ENCODE assay signal across 10 mouse cellular contexts in the genomic region with DNA sequence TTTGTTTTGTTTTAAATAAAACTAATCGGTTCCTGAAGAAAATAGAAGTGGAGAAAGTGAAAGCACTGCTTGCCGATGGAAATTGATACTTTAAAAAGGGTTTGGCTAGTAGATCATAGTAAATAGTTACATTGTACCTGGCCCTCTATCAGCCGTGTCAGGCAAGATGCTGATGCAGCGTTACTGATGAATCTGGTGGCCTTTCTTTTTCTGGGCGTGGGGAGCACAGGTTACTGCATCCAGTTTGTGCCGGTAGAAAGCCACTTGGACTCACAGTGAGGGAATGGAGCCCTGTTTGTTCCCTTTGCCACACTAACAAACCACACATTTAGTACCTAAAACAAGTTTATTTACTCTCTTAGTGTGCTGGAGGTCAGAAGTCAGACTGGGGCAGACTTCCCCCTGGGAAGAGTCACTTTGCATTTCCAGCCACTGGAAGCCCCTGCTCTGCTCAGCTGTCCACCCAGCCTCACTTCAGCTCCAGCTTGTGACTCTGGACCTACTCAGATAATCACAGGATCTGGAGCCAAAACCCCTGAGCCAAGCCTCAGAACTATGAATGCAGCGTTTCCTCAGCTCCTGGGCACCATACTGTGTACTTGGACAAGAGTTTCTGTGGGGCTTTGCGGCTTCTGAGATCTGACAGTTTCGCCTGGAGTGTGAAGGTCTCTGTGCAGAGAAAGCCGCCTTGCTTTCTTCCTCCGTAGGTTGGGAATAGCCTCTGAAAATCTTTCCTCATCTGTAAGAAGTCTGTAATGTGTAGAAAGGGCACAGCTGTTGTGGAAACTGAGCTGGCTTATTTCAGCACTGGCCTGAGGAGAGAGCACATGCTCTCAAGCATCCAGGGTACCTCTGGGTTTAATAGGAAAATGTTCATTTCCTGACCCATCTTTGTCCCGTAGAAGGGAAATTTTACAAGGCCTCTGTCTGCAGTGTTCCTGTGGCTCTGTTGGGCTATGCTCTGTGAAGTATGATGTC. TPM values are rescaled to one million over a fixed set of nuclear protein-coding genes. Genes with fewer than 3 reads are reported as not detected.
A peak's percentile ranks its signal among the peaks of the same experiment; 100 is the strongest.
DNase-seq lines count a peak whose midpoint lies in the region; ATAC-seq lines count a peak whose summit lies in the region.
"Had no signal": no experiment of that assay in that cellular context is flagged by ENCODE, and none has a peak within 500 bp of the region (broad histone marks: within the 10 kb centered on the region; RNA-seq: fewer than 3 reads in every experiment).

No protein-coding gene starts in this region.

- H3K4me2 ChIP-seq in intestine, embryonic 16.5 days (ENCODE audit: low read depth, low read length) = no peak overlapping the region
- H3K4me2 ChIP-seq in intestine, embryonic 15.5 days (replicated peaks) = no peak overlapping the region
- H3K4me2 ChIP-seq in liver, embryonic 13.5 days = no peak overlapping the region
- H3K4me2 ChIP-seq: neural tube, embryonic 12.5 days had no signal

- peak; percentile 34 for DNase-seq in Muller cell, postnatal 12 days (ENCODE audit: inconsistent ontology term)
- no peak for DNase-seq in liver, embryonic 13.5 days
- no peak for DNase-seq in left cerebral cortex, postnatal 25 days (ENCODE audit: low spot score in 2 of 2)
- DNase-seq in urinary bladder, postnatal 4 days (ENCODE audit: low spot score in 2 of 2) = no peak
- DNase-seq: embryo, embryonic 11 days; thymus, postnatal 36 days had no signal

- peaks cover 32% of the 10 kb centered on the region for H3K4me1 ChIP-seq in intestine, embryonic 16.5 days (ENCODE audit: control insufficient read depth, insufficient read depth, low read length)
- peaks cover 19% of the 10 kb centered on the region for H3K4me1 ChIP-seq in intestine, embryonic 15.5 days (replicated peaks)
- H3K4me1 ChIP-seq in brown adipose tissue, adult 24 weeks (ENCODE audit: control insufficient read depth, insufficient read depth, insufficient read length, low read length) = peaks cover 44% of the 10 kb centered on the region
- H3K4me1 ChIP-seq in liver, embryonic 13.5 days (replicated peaks) = peaks cover 78% of the 10 kb centered on the region
- H3K4me1 ChIP-seq: neural tube, embryonic 12.5 days had no signal

- no peak overlapping the region for H3K4me3 ChIP-seq in intestine, embryonic 16.5 days (ENCODE audit: low read length)
- H3K4me3 ChIP-seq in intestine, embryonic 15.5 days (replicated peaks) = no peak overlapping the region
- H3K4me3 ChIP-seq in brown adipose tissue, adult 24 weeks (ENCODE audit: insufficient read depth, low read depth, low read length) = no peak overlapping the region
- no peak overlapping the region for H3K4me3 ChIP-seq in liver, embryonic 13.5 days (replicated peaks)
- H3K4me3 ChIP-seq: neural tube, embryonic 12.5 days had no signal

- H3K9ac ChIP-seq in intestine, embryonic 16.5 days (ENCODE audit: low read depth, low read length) = no peak overlapping the region
- no peak overlapping the region for H3K9ac ChIP-seq in intestine, embryonic 15.5 days
- no peak overlapping the region for H3K9ac ChIP-seq in liver, embryonic 13.5 days
- H3K9ac ChIP-seq: neural tube, embryonic 12.5 days had no signal

- H3K9me3 ChIP-seq in intestine, embryonic 16.5 days (ENCODE audit: control insufficient read depth, low read length) = no peaks in the 10 kb centered on the region
- H3K9me3 ChIP-seq in intestine, embryonic 15.5 days = no peaks in the 10 kb centered on the region
- no peaks in the 10 kb centered on the region for H3K9me3 ChIP-seq in liver, embryonic 13.5 days (replicated peaks)
- H3K9me3 ChIP-seq: neural tube, embryonic 12.5 days had no signal

- H3K36me3 ChIP-seq in intestine, embryonic 16.5 days (ENCODE audit: control insufficient read depth, insufficient read depth, low read length) = no peaks in the 10 kb centered on the region
- no peaks in the 10 kb centered on the region for H3K36me3 ChIP-seq in intestine, embryonic 15.5 days
- peaks cover 23% of the 10 kb centered on the region for H3K36me3 ChIP-seq in liver, embryonic 13.5 days
- H3K36me3 ChIP-seq: neural tube, embryonic 12.5 days had no signal

- 59% methylated on average over 12 of the region's 12 CpGs for WGBS in intestine, embryonic 16.5 days
- WGBS in intestine, embryonic 15.5 days = 57% methylated on average over 12 of the region's 12 CpGs
- WGBS in liver, embryonic 13.5 days (ENCODE audit: insufficient replicate concordance) = 50% methylated on average over 12 of the region's 12 CpGs

- no peaks in the 10 kb centered on the region for H3K27me3 ChIP-seq in intestine, embryonic 16.5 days (replicated peaks; ENCODE audit: control insufficient read depth, insufficient read depth, low read length)
- no peaks in the 10 kb centered on the region for H3K27me3 ChIP-seq in intestine, embryonic 15.5 days (replicated peaks)
- no peaks in the 10 kb centered on the region for H3K27me3 ChIP-seq in liver, embryonic 13.5 days
- H3K27me3 ChIP-seq: neural tube, embryonic 12.5 days had no signal

- intact Hi-C loops in left cerebral cortex, postnatal 25 days (cut with DNase I) = no loop called here

- no peak for ATAC-seq in intestine, embryonic 16.5 days
- no peak for ATAC-seq in intestine, embryonic 15.5 days
- ATAC-seq in liver, embryonic 13.5 days (ENCODE audit: low read depth) = no peak

- H3K27ac ChIP-seq in intestine, embryonic 16.5 days (ENCODE audit: low read length) = peak overlapping the region; percentile 3; the same call in 1 of the 2 replicates
- no peak overlapping the region for H3K27ac ChIP-seq in intestine, embryonic 15.5 days
- H3K27ac ChIP-seq in brown adipose tissue, adult 24 weeks (replicated peaks; ENCODE audit: low read depth, low read length) = peak overlapping the region; percentile 70
- peak overlapping the region; percentile 6; the same call in 1 of the 2 replicates for H3K27ac ChIP-seq in liver, embryonic 13.5 days
- H3K27ac ChIP-seq: neural tube, embryonic 12.5 days had no signal

RNA-seq across cellular contexts. Expression of gene Sfxn1, which starts 8.4 kb away (rescaled TPM):
- 88.7 and 90.2 TPM in 2 replicates for polyA plus RNA-seq in intestine, embryonic 16.5 days (2015; fragmentation: Nextera tagmentation; extraction: Ambion mirVana)
- polyA plus RNA-seq in intestine, embryonic 15.5 days (2015; fragmentation: Nextera tagmentation; extraction: Ambion mirVana) = 80.2 and 88.6 TPM in 2 replicates
- polyA plus RNA-seq in brown adipose tissue, adult 24 weeks (2012; ENCODE audit: insufficient read depth, insufficient read length, missing spikeins) = 109 and 122 TPM in 2 replicates
- polyA plus RNA-seq in liver, embryonic 13.5 days (2015; fragmentation: Nextera tagmentation; extraction: Ambion mirVana) = 75.0 and 78.7 TPM in 2 replicates
- 10 to 100 TPM; 42.5 to 45.1 TPM for total RNA-seq in left cerebral cortex, postnatal 25 days (2021)

RNA-seq across cellular contexts. Expression of gene Drd1, which starts 24.6 kb away (rescaled TPM):
- 0.15 and 0.16 TPM in 2 replicates for polyA plus RNA-seq in intestine, embryonic 16.5 days (2015; fragmentation: Nextera tagmentation; extraction: Ambion mirVana)
- polyA plus RNA-seq in intestine, embryonic 15.5 days (2015; fragmentation: Nextera tagmentation; extraction: Ambion mirVana) = 0.16 and 0.21 TPM in 2 replicates
- 0.48 TPM in 1 of 2 replicates, not detected in the other for polyA plus RNA-seq in brown adipose tissue, adult 24 weeks (2012; ENCODE audit: insufficient read depth, insufficient read length, missing spikeins)
- polyA plus RNA-seq in liver, embryonic 13.5 days (2015; fragmentation: Nextera tagmentation; extraction: Ambion mirVana) = not detected in 2 replicates
- total RNA-seq in left cerebral cortex, postnatal 25 days (2021) = 10 to 100 TPM; 23.9 to 57.3 TPM
